Mouse (Mus musculus): Measurements from ENCODE around the gene Sun2.

- TF ChIP-seq POLR2A (IDR thresholded peaks at IDR 0.05; ENCODE audit: insufficient read depth, low read depth, low read length), result no peak
- TF ChIP-seq CTCF (IDR thresholded peaks at IDR 0.05; ENCODE audit: insufficient read depth, low read depth, low read length), result no peak
These were observed 14.5 kb downstream of the Sun2 start for GRCm38 (mm10) chr15:79727840-79728239.
